Mouse (Mus musculus) kidney, embryonic 14.5 days (tissue): ENCODE data around the gene Dynll2. TPM values are rescaled to one million over a fixed set of nuclear protein-coding genes. Genes with fewer than 3 reads are reported as not detected.
"Not testable (repeated sequence)": the region's sequence is repeated elsewhere in the genome, so short reads cannot be mapped to it uniquely, and the experiment has no call there.

Experiments
- ATAC-seq: fragments of 200-750 bp; cut with Nextera tagmentation; 2 replicates; pipeline ENCODE4 v1.8.0; 2017; ENCODE audit warnings: moderate number of reproducible peaks, mild to moderate bottlenecking, moderate TSS enrichment, moderate library complexity; ENCODE audit not compliant: low FRiP score, low TSS enrichment
- H3K27ac ChIP-seq: fragments of 300-500 bp; sonication (generic); 2 replicates; pipeline ENCODE4 v1.5.1; 2014; ENCODE audit warnings: low read depth, mild to moderate bottlenecking, low read length, moderate library complexity, mixed read lengths
- H3K27me3 ChIP-seq: fragments of 300-500 bp; sonication (generic); 2 replicates; pipeline ENCODE4 v1.6.1; 2014; ENCODE audit warnings: mild to moderate bottlenecking, low read length; ENCODE audit not compliant: control insufficient read depth, insufficient read depth
- H3K36me3 ChIP-seq: fragments of 300-500 bp; sonication (generic); 2 replicates; pipeline ENCODE4 v1.6.1; 2014; ENCODE audit warnings: low read length, mixed read lengths; ENCODE audit not compliant: control insufficient read depth, insufficient read depth
- H3K4me1 ChIP-seq: fragments of 300-500 bp; sonication (generic); 2 replicates; pipeline ENCODE4 v1.6.1; 2014; ENCODE audit warnings: low read length, mixed read lengths; ENCODE audit not compliant: control insufficient read depth, insufficient read depth
- H3K4me2 ChIP-seq: fragments of 300-500 bp; sonication (generic); replicated peaks from 2 replicates; pipeline ENCODE4 v1.6.1; 2014; ENCODE audit warnings: low read depth, mild to moderate bottlenecking, low read length
- H3K4me3 ChIP-seq: fragments of 300-500 bp; sonication (generic); 2 replicates; pipeline ENCODE4 v1.5.1; 2014; ENCODE audit warnings: mild to moderate bottlenecking, low read length
- H3K9ac ChIP-seq: fragments of 300-500 bp; sonication (generic); 2 replicates; pipeline ENCODE4 v1.6.1; 2014; ENCODE audit warnings: low read depth, mild to moderate bottlenecking, low read length, moderate library complexity
- H3K9me3 ChIP-seq: fragments of 300-500 bp; sonication (generic); 2 replicates; pipeline ENCODE4 v1.6.1; 2016; ENCODE audit warnings: low read length; ENCODE audit not compliant: control insufficient read depth
- WGBS: fragments of 180-500 bp; shearing (Covaris S2); extraction: QIAGEN DNeasy Blood & Tissue Kit; methylation state at CpG from one replicate; pipeline ENCODE4 v1.1.7; 2014; 5-methylcytosine and 5-hydroxymethylcytosine counted together
- polyA plus RNA-seq: library from polyadenylated mRNA; unstranded; fragments of >200 nt; fragmentation: Nextera tagmentation; extraction: Ambion mirVana; gene quantifications from 2 replicates; pipeline ENCODE4 v1.2.1, GENCODE M21; 2014

Gene Dynll2
- polyA plus RNA-seq, 1 experiment from 2014 or later: 18.7 TPM

GRCm38 (mm10) chr11:88002738-88003137 is 15.4 kb upstream of the Dynll2 start:
- ATAC-seq: no peak
- Histone ChIP-seq H3K27me3 (no peaks in the 10 kb centered on the region), H3K9me3 (no peaks in the 10 kb centered on the region), H3K4me3 (no peak overlapping the region), H3K4me2 (no peak overlapping the region), H3K9ac (no peak overlapping the region), H3K36me3 (no peaks in the 10 kb centered on the region), H3K4me1 (no peaks in the 10 kb centered on the region), H3K27ac (no peak overlapping the region)
- 66% methylated on average over 4 of the region's 4 CpGs for WGBS

- Histone ChIP-seq H3K9ac (no peak overlapping the region), H3K27me3 (no peaks in the 10 kb centered on the region), H3K9me3 (no peaks in the 10 kb centered on the region), H3K27ac (no peak overlapping the region), H3K4me2 (no peak overlapping the region), H3K36me3 (no peaks in the 10 kb centered on the region), H3K4me3 (no peak overlapping the region), H3K4me1 (no peaks in the 10 kb centered on the region)
- 90% methylated on average over 5 of the region's 5 CpGs for WGBS
- no peak for ATAC-seq
Observed at GRCm38 (mm10) chr11:87999751-88000150, 12.4 kb upstream of the Dynll2 start.

DNA sequence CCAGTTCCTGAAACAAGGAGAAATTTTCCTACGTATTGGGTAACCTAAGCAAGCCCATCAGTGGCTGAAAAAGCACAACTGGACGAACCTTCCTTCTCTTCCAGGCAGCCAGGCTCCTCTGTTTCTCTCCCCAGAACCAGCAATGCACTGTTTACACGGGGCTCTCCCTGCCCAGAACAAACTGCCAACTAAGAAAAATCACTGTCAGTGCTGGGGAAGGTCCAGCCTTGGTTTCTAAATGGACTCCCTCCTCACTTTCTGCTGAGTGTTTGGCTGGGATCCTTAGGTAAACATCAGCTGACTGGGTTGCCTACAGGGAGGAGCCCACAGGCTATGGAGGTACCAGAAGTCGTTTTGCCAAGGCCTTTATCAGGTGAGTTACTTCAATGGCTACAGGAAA is 4.5 kb upstream of the Dynll2 start:
- Histone ChIP-seq H3K4me1 (no peaks in the 10 kb centered on the region), H3K9me3 (no peaks in the 10 kb centered on the region), H3K9ac (no peak overlapping the region), H3K27ac (no peak overlapping the region), H3K27me3 (no peaks in the 10 kb centered on the region), H3K4me3 (no peak overlapping the region), H3K36me3 (no peaks in the 10 kb centered on the region), H3K4me2 (no peak overlapping the region)
- no peak for ATAC-seq
- WGBS: 41% methylated on average over 4 of the region's 4 CpGs

- H3K9me3 ChIP-seq: no peaks in the 10 kb centered on the region
- WGBS: 66% methylated on average over 11 of the region's 11 CpGs
- no peaks in the 10 kb centered on the region for H3K27me3 ChIP-seq
- H3K4me3 ChIP-seq: peak overlapping the region; percentile 99
- H3K9ac ChIP-seq: peak overlapping the region; percentile 98; the same call in 1 of the 2 replicates
- peak overlapping the region; percentile 72; the same call in 1 of the 2 replicates for H3K27ac ChIP-seq
- ATAC-seq: no peak
- H3K4me1 ChIP-seq: peaks cover 18% of the 10 kb centered on the region
- H3K36me3 ChIP-seq: peaks cover 12% of the 10 kb centered on the region
- H3K4me2 ChIP-seq: peak overlapping the region; percentile 82
Observed at GRCm38 (mm10) chr11:87987861-87988260, 528 bp upstream of the Dynll2 start.

- Histone ChIP-seq H3K9ac (peak overlapping the region; percentile 98), H3K4me2 (peak overlapping the region; percentile 82), H3K36me3 (peaks cover 27% of the 10 kb centered on the region), H3K9me3 (no peaks in the 10 kb centered on the region), H3K27me3 (no peaks in the 10 kb centered on the region), H3K4me1 (peaks cover 18% of the 10 kb centered on the region), H3K27ac (peak overlapping the region; percentile 97; the same call in 1 of the 2 replicates), H3K4me3 (peak overlapping the region; percentile 99)
- ATAC-seq: peak; percentile 10
- WGBS: 2% methylated on average over 13 of the region's 13 CpGs
Observed at GRCm38 (mm10) chr11:87986141-87986741, 1.1 kb downstream of the Dynll2 start.

DNA sequence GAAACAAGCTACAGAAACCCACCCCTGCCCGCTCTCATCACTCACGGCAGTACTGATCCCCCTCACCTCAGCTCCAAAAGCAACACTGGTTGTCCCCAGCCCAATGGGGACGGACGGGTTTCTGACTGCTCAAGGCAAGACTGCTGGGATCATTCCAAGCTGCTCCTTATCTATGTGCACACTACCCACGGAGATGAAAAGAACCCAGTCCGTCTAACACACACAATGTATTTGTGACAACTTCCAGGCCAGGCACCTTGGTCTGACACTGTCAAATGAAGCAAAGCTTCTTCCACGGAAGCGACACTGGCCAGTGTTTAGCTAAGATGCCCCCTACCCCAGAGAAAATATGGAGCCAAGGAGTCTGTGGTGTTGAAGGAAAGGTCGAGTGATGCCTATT is 1.7 kb downstream of the Dynll2 start:
- 37% methylated on average over 9 of the region's 9 CpGs for WGBS
- Histone ChIP-seq H3K9me3 (no peaks in the 10 kb centered on the region), H3K27ac (no peak overlapping the region), H3K4me2 (peak overlapping the region; percentile 82), H3K27me3 (no peaks in the 10 kb centered on the region), H3K4me1 (peaks cover 18% of the 10 kb centered on the region), H3K9ac (peak overlapping the region; percentile 98), H3K4me3 (peak overlapping the region; percentile 99), H3K36me3 (peaks cover 33% of the 10 kb centered on the region)
- ATAC-seq: no peak

DNA sequence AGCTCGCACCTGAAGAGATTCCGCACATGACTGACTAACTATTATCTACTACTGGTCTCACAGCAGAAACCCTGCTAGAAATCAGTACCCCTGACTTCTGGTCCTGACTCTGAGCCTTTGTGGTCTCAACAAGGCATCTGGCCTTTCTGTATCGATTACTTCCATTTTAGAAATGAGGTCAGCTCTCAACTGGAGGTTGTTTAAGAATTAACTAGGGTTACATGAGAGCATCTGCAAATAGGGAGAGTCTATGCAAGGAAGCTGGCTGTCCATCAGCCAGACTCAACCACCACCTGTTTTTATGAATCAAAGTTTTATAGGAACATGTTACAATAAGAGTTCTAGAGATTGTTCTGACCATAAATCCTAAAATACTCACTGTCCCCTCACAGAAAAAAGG is 2.8 kb downstream of the Dynll2 start:
- no peak for ATAC-seq
- no peak overlapping the region for H3K27ac ChIP-seq
- no peaks in the 10 kb centered on the region for H3K9me3 ChIP-seq
- WGBS: 80% methylated on average over 3 of the region's 3 CpGs
- no peak overlapping the region for H3K9ac ChIP-seq
- H3K4me3 ChIP-seq: no peak overlapping the region
- no peak overlapping the region for H3K4me2 ChIP-seq
- no peaks in the 10 kb centered on the region for H3K27me3 ChIP-seq
- peaks cover 18% of the 10 kb centered on the region for H3K4me1 ChIP-seq
- peaks cover 44% of the 10 kb centered on the region for H3K36me3 ChIP-seq

DNA sequence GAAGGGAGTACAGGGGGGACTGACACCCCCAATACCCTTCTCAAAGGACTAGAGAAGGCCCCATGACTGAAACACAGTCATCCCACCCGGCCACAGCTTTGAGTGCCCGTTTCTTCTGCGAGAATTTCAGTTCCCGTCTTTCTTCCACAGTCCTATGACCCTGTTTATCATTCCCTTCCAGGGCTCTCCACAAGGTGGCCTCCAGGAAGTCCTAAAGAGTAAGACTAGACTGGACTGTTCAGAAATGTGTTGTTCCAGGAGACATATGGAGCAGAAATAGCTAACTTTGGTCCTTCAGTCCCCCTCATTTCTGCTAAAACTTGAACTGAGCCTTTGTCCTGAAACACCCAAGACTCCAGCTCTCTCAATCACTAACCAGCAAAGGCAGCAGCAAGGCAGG is 8.4 kb downstream of the Dynll2 start:
- Histone ChIP-seq H3K4me1 (no peaks in the 10 kb centered on the region), H3K27me3 (no peaks in the 10 kb centered on the region), H3K9me3 (no peaks in the 10 kb centered on the region), H3K36me3 (peaks cover 66% of the 10 kb centered on the region), H3K4me2 (no peak overlapping the region), H3K27ac (no peak overlapping the region), H3K9ac (no peak overlapping the region), H3K4me3 (no peak overlapping the region)
- WGBS: 86% methylated on average over 4 of the region's 4 CpGs
- ATAC-seq: no peak

DNA sequence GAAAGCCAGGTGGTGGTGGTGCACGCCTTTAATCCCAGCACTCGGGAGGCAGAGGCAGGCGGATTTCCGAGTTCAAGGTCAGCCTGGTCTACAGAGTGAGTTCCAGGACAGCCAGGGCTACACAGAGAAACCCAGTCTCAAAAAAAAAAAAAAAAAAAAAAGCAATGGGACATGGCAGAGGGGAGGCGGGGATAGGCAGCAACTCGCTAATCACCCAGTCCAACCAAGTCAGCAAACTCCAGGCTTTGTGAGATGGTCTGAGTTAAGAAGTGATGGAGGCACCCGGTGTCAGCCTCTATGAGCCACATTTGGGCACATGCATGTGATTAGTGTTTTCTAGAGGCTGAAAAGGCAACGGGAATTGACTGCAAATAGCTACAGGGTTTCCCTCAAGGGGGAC is 10.3 kb downstream of the Dynll2 start:
- ATAC-seq, H3K9me3 ChIP-seq, H3K27me3 ChIP-seq, H3K4me1 ChIP-seq, H3K4me2 ChIP-seq, H3K4me3 ChIP-seq, H3K9ac ChIP-seq, H3K27ac ChIP-seq: not testable (repeated sequence)
- H3K36me3 ChIP-seq: peaks cover 49% of the 10 kb centered on the region
- WGBS: 83% methylated on average over 8 of the region's 8 CpGs
